Mouse (Mus musculus): ENCODE data around the gene Ahrr.

Gene Ahrr

GRCm38 (mm10) chr13:74245214-74245898 is 46.8 kb downstream of the Ahrr start:
- peak; percentile 21 to 65 for DNase-seq (ENCODE audit: low spot score in 2 of 2)

GRCm38 (mm10) chr13:74237574-74237973 is 54.6 kb downstream of the Ahrr start:
- no peak for DNase-seq (ENCODE audit: low spot score in 2 of 2)

GRCm38 (mm10) chr13:74220659-74221058 is 71.5 kb downstream of the Ahrr start:
- no peak for DNase-seq (ENCODE audit: low spot score in 2 of 2)

GRCm38 (mm10) chr13:74218441-74218840 is 73.7 kb downstream of the Ahrr start:
- no peak for DNase-seq (ENCODE audit: low spot score in 2 of 2)

GRCm38 (mm10) chr13:74208986-74209345 is 83.2 kb downstream of the Ahrr start:
- DNase-seq (ENCODE audit: low spot score in 2 of 2): no peak

GRCm38 (mm10) chr13:74208317-74208985 is 83.7 kb downstream of the Ahrr start, which contains the start of gene Exoc3:
TSS of gene Exoc3 (minus strand) at chr13:74208732.
- peak; percentile 83 to 86 for DNase-seq (ENCODE audit: low spot score in 2 of 2)

- no peak for DNase-seq (ENCODE audit: low spot score in 2 of 2)
Observed at GRCm38 (mm10) chr13:74196451-74196850, 95.7 kb downstream of the Ahrr start.

GRCm38 (mm10) chr13:74192613-74193012 is 99.5 kb downstream of the Ahrr start:
- no peak for DNase-seq (ENCODE audit: low spot score in 2 of 2)

GRCm38 (mm10) chr13:74183011-74183695 is 109.0 kb downstream of the Ahrr start:
- DNase-seq (ENCODE audit: low spot score in 2 of 2): no peak

- no peak for DNase-seq (ENCODE audit: low spot score in 2 of 2)
Observed at GRCm38 (mm10) chr13:74172036-74172435, 120.1 kb downstream of the Ahrr start.

GRCm38 (mm10) chr13:74169446-74170164 is 122.5 kb downstream of the Ahrr start:
- no peak for DNase-seq (ENCODE audit: low spot score in 2 of 2)

GRCm38 (mm10) chr13:74167492-74167891 is 124.6 kb downstream of the Ahrr start:
- DNase-seq (ENCODE audit: low spot score in 2 of 2): no peak

- peak in 1 of 2 experiments; percentile 33 for DNase-seq (ENCODE audit: low spot score in 2 of 2)
Observed at GRCm38 (mm10) chr13:74167057-74167413, 125.1 kb downstream of the Ahrr start.

GRCm38 (mm10) chr13:74166348-74167056 is 125.6 kb downstream of the Ahrr start:
- peak in 1 of 2 experiments; percentile 31 for DNase-seq (ENCODE audit: low spot score in 2 of 2)
